Mouse (Mus musculus) neural tube, embryonic 15.5 days (tissue): ENCODE measurements at regions not wholly inside any gene's neighbourhood (a gene's known extent, or its start where the extent isn't known, plus 50 kb on each side); places are given as distances from the start of the nearest gene placed in this dataset.

Source experiments
- ATAC-seq: fragments of 200-750 bp; cut with Nextera tagmentation; 2 replicates; pipeline ENCODE4 v1.8.0; 2017; ENCODE audit warnings: mild to moderate bottlenecking, moderate TSS enrichment, moderate library complexity; ENCODE audit not compliant: low FRiP score
- H3K27ac ChIP-seq: fragments of 300-500 bp; sonication (generic); replicated peaks from 2 replicates; pipeline ENCODE4 v1.5.1; 2015; ENCODE audit warnings: mild to moderate bottlenecking, inconsistent platforms
- H3K27me3 ChIP-seq: fragments of 300-500 bp; sonication (generic); replicated peaks from 2 replicates; pipeline ENCODE4 v1.6.1; 2015; ENCODE audit warnings: inconsistent platforms
- H3K36me3 ChIP-seq: fragments of 300-500 bp; sonication (generic); 2 replicates; pipeline ENCODE4 v1.6.1; 2015; ENCODE audit warnings: inconsistent platforms
- H3K4me1 ChIP-seq: fragments of 300-500 bp; sonication (generic); 2 replicates; pipeline ENCODE4 v1.6.1; 2015; ENCODE audit warnings: inconsistent platforms
- H3K4me2 ChIP-seq: fragments of 300-500 bp; sonication (generic); 2 replicates; pipeline ENCODE4 v1.6.1; 2015; ENCODE audit warnings: inconsistent platforms, mild to moderate bottlenecking, moderate library complexity
- H3K4me3 ChIP-seq: fragments of 300-500 bp; sonication (generic); replicated peaks from 2 replicates; pipeline ENCODE4 v1.5.1; 2015; ENCODE audit warnings: mild to moderate bottlenecking, inconsistent platforms
- H3K9ac ChIP-seq: fragments of 300-500 bp; sonication (generic); replicated peaks from 2 replicates; pipeline ENCODE4 v1.6.1; 2015; ENCODE audit warnings: mild to moderate bottlenecking, inconsistent platforms
- H3K9me3 ChIP-seq: fragments of 300-500 bp; sonication (generic); replicated peaks from 2 replicates; pipeline ENCODE4 v1.6.1; 2016; ENCODE audit warnings: inconsistent platforms
- WGBS: fragments of 180-500 bp; shearing (Covaris S2); methylation state at CpG from one replicate; pipeline ENCODE4 v1.1.7; 2015; ENCODE audit warnings: mixed read lengths; 5-methylcytosine and 5-hydroxymethylcytosine counted together

DNA sequence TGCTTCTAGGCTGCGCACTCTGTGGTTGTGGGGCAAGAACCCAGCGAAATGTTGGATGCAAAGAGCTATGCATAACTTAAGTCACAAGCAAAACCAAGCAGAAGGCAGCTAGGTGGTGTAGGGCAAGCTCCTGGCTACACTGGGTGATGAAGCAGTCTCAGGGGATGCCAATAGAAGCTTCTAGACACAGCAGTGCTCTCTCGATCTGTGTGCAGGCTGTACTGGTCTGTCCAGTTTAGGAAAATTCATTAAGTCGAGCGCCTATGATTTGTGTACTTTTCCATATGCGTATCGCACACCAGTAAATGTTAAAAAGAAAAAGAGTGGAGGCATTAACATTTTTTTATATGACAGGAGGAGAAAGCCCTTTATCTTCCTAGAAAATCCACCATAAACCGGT lies 533.6 kb upstream of the Tbx3 start:
- Histone ChIP-seq H3K27me3 (no peaks in the 10 kb centered on the region), H3K4me3 (no peak overlapping the region), H3K4me2 (no peak overlapping the region), H3K9me3 (no peaks in the 10 kb centered on the region), H3K36me3 (no peaks in the 10 kb centered on the region), H3K9ac (no peak overlapping the region), H3K4me1 (peaks cover 10% of the 10 kb centered on the region), H3K27ac (no peak overlapping the region)
- no peak for ATAC-seq
- WGBS, result 80% methylated on average over 8 of the region's 8 CpGs

DNA sequence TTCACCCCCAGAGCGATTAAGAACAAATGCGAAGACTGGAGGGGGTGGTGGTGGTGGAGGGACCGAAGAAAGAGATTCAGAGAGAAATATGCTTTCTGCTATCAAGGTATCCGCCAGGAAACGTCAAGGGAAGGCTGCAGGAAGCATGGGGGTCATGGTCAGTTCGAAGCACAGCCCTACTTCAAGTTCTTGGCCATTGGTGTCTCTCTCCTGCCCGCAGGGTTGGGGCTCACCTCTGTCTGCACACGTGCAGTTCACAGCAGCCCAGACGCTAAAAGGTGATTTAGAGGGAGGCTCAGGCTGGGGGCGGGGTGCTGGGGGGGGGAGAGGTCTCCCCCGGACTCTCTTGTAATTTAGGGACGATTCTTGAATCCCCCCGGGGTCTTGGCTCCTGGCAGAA lies 533.1 kb upstream of the Tbx3 start:
- Histone ChIP-seq H3K36me3 (no peaks in the 10 kb centered on the region), H3K4me3 (no peak overlapping the region), H3K27me3 (no peaks in the 10 kb centered on the region), H3K4me1 (peaks cover 10% of the 10 kb centered on the region), H3K4me2 (no peak overlapping the region; the same call in 1 of the 2 replicates), H3K9me3 (no peaks in the 10 kb centered on the region), H3K9ac (no peak overlapping the region), H3K27ac (no peak overlapping the region)
- no peak for ATAC-seq
- 54% methylated on average over 13 of the region's 13 CpGs for WGBS

- peaks cover 10% of the 10 kb centered on the region for H3K4me1 ChIP-seq
- H3K9ac ChIP-seq, result no peak overlapping the region
- H3K4me2 ChIP-seq, result no peak overlapping the region; the same call in 1 of the 2 replicates
- H3K36me3 ChIP-seq, result no peaks in the 10 kb centered on the region
- no peak overlapping the region for H3K4me3 ChIP-seq
- no peak overlapping the region for H3K27ac ChIP-seq
- WGBS, result 58% methylated on average over 10 of the region's 10 CpGs
- no peaks in the 10 kb centered on the region for H3K27me3 ChIP-seq
- no peaks in the 10 kb centered on the region for H3K9me3 ChIP-seq
- no peak for ATAC-seq
Measured at GRCm38 (mm10) chr5:119137821-119138221, 532.6 kb upstream of the Tbx3 start.

DNA sequence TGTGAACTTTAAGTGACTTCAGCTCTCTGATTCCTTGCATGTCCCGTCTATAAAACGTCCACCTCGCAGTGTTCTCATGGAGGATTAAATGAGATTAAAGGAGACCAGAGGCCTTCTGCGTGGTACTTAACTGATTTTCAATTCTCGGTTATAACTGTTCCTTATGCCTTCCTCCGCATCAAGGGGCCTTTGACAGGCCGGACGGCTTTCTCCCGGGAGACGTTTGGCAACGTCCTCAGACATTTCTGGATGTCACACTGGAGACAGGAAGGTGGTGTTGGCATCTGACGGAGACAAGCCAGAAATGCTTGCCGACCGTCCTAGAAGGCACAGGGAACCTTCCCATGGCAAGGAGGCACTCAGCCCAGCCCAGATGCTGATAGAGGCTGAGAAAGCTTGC lies 532.2 kb upstream of the Tbx3 start:
- Histone ChIP-seq H3K9me3 (no peaks in the 10 kb centered on the region), H3K4me3 (no peak overlapping the region), H3K4me1 (peaks cover 10% of the 10 kb centered on the region), H3K27ac (no peak overlapping the region), H3K4me2 (no peak overlapping the region), H3K36me3 (no peaks in the 10 kb centered on the region), H3K9ac (no peak overlapping the region), H3K27me3 (no peaks in the 10 kb centered on the region)
- 51% methylated on average over 14 of the region's 14 CpGs for WGBS
- ATAC-seq, result no peak

DNA sequence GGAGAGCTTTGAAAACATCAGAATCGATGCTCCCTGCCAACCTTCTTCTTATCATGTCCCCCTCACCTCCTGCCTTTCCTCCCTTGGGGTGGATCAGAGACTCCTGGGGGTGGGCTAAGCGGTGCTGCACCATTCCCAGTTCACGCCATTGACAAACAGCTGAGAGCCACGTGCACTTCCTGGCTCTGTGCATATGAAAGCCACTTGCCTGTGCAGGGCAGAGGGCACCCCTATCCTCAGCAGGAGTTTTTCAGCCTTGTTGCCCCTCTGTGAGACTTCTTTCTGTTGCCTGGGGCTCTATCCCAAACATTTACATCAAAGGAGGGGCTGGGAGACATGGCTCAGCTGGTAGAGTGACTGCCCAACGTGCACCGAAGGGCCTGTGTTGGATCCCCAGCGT lies 531.1 kb upstream of the Tbx3 start:
- no peaks in the 10 kb centered on the region for H3K27me3 ChIP-seq
- no peak overlapping the region for H3K27ac ChIP-seq
- no peak overlapping the region for H3K9ac ChIP-seq
- WGBS, result 30% methylated on average over 7 of the region's 7 CpGs
- H3K9me3 ChIP-seq, result no peaks in the 10 kb centered on the region
- no peaks in the 10 kb centered on the region for H3K36me3 ChIP-seq
- no peak overlapping the region for H3K4me2 ChIP-seq
- peaks cover 10% of the 10 kb centered on the region for H3K4me1 ChIP-seq
- no peak for ATAC-seq
- H3K4me3 ChIP-seq, result no peak overlapping the region

- ATAC-seq, result no peak
- Histone ChIP-seq H3K27ac (no peak overlapping the region), H3K4me2 (no peak overlapping the region), H3K27me3 (no peaks in the 10 kb centered on the region), H3K36me3 (no peaks in the 10 kb centered on the region), H3K9ac (no peak overlapping the region), H3K4me1 (peaks cover 10% of the 10 kb centered on the region), H3K4me3 (no peak overlapping the region), H3K9me3 (no peaks in the 10 kb centered on the region)
- 89% methylated on average over 6 of the region's 6 CpGs for WGBS
Measured at GRCm38 (mm10) chr5:119139816-119140215, 530.7 kb upstream of the Tbx3 start.

GRCm38 (mm10) chr5:119143411-119143810 lies 527.1 kb upstream of the Tbx3 start:
- no peak for ATAC-seq
- Histone ChIP-seq H3K4me1 (peaks cover 2% of the 10 kb centered on the region; the same call in 1 of the 2 replicates), H3K9ac (no peak overlapping the region), H3K9me3 (no peaks in the 10 kb centered on the region), H3K27me3 (no peaks in the 10 kb centered on the region), H3K4me2 (no peak overlapping the region), H3K36me3 (no peaks in the 10 kb centered on the region), H3K4me3 (no peak overlapping the region), H3K27ac (no peak overlapping the region)
- 64% methylated on average over 8 of the region's 8 CpGs for WGBS

- no peak overlapping the region for H3K4me3 ChIP-seq
- 88% methylated on average over 25 of the region's 25 CpGs for WGBS
- no peak overlapping the region for H3K4me2 ChIP-seq
- H3K9me3 ChIP-seq, result no peaks in the 10 kb centered on the region
- no peaks in the 10 kb centered on the region for H3K27me3 ChIP-seq
- H3K4me1 ChIP-seq, result no peaks in the 10 kb centered on the region
- H3K9ac ChIP-seq, result no peak overlapping the region
- no peaks in the 10 kb centered on the region for H3K36me3 ChIP-seq
- ATAC-seq, result no peak
- no peak overlapping the region for H3K27ac ChIP-seq
Measured at GRCm38 (mm10) chr5:119149389-119150185, 520.9 kb upstream of the Tbx3 start.

DNA sequence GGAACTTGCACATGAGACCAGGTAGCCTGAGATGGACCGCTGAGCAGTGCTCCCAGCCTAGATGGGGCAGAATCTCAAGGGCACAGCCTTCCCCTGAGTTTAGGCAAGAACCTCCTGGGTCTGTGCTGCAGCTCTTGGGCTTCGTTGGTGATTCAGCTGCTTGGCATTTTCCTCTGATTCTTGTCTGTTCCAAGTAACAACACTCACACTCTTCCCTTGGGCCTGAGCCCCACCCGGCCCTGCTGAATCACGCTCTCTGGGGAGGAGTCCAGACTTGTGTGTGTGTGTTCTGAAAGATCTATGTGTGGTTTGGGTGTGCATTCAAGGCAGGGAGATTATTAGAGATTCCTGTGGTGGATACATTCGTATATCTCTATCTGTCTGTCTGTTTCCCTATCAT lies 517.4 kb upstream of the Tbx3 start:
- H3K4me1 ChIP-seq, result no peaks in the 10 kb centered on the region
- no peak overlapping the region for H3K4me3 ChIP-seq
- no peaks in the 10 kb centered on the region for H3K36me3 ChIP-seq
- no peak for ATAC-seq
- H3K27ac ChIP-seq, result no peak overlapping the region
- H3K27me3 ChIP-seq, result no peaks in the 10 kb centered on the region
- no peak overlapping the region for H3K9ac ChIP-seq
- H3K9me3 ChIP-seq, result peaks cover 6% of the 10 kb centered on the region; the same call in 1 of the 2 replicates
- H3K4me2 ChIP-seq, result no peak overlapping the region
- 90% methylated on average over 5 of the region's 5 CpGs for WGBS

GRCm38 (mm10) chr5:119156638-119157037 lies 513.8 kb upstream of the Tbx3 start:
- H3K9me3 ChIP-seq, result peaks cover 6% of the 10 kb centered on the region; the same call in 1 of the 2 replicates
- WGBS, result 87% methylated on average over 6 of the region's 6 CpGs
- no peak overlapping the region for H3K9ac ChIP-seq
- H3K4me2 ChIP-seq, result no peak overlapping the region
- no peak overlapping the region for H3K27ac ChIP-seq
- no peaks in the 10 kb centered on the region for H3K4me1 ChIP-seq
- H3K27me3 ChIP-seq, result no peaks in the 10 kb centered on the region
- H3K4me3 ChIP-seq, result no peak overlapping the region
- ATAC-seq, result no peak
- no peaks in the 10 kb centered on the region for H3K36me3 ChIP-seq

DNA sequence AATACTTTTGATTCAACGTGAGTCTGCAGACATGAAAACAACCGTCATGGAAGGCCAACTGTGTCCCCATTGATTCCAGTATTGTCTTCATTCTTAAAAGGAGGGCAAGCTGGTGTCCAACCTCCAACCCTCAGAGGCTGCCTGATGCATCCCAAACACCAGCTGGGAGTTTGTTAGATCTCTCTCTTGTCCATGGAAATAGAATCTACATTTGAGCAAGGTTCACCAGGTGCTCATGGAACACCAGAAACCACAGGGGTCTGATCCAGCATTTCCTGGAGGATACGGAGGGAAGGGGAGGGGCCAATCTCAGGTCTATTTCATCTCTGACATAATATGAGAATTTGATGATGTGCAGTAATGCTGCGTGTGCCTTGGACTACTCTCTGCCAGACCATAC lies 512.3 kb upstream of the Tbx3 start:
- H3K4me2 ChIP-seq, result no peak overlapping the region

GRCm38 (mm10) chr5:119162132-119162675 lies 508.3 kb upstream of the Tbx3 start:
- 60% methylated on average over 13 of the region's 13 CpGs for WGBS
- ATAC-seq, result no peak

More for the DNA sequence above, 512.3 kb upstream of the Tbx3 start:
- H3K27me3 ChIP-seq, result no peaks in the 10 kb centered on the region
- H3K4me3 ChIP-seq, result no peak overlapping the region
- no peak for ATAC-seq
- H3K9ac ChIP-seq, result no peak overlapping the region
- WGBS, result 88% methylated on average over 4 of the region's 4 CpGs
- no peaks in the 10 kb centered on the region for H3K36me3 ChIP-seq
- H3K9me3 ChIP-seq, result peaks cover 6% of the 10 kb centered on the region; the same call in 1 of the 2 replicates
- no peaks in the 10 kb centered on the region for H3K4me1 ChIP-seq
- H3K27ac ChIP-seq, result no peak overlapping the region

More at GRCm38 (mm10) chr5:119162132-119162675, 508.3 kb upstream of the Tbx3 start:
- no peak overlapping the region for H3K4me3 ChIP-seq
- H3K9ac ChIP-seq, result no peak overlapping the region
- H3K27ac ChIP-seq, result no peak overlapping the region
- H3K4me1 ChIP-seq, result no peaks in the 10 kb centered on the region
- no peaks in the 10 kb centered on the region for H3K27me3 ChIP-seq
- no peaks in the 10 kb centered on the region for H3K36me3 ChIP-seq
- no peaks in the 10 kb centered on the region for H3K9me3 ChIP-seq
- H3K4me2 ChIP-seq, result no peak overlapping the region
